Mouse (Mus musculus): ENCODE data around the gene Cwc22. TPM values are rescaled to one million over a fixed set of nuclear protein-coding genes. Genes with fewer than 3 reads are reported as not detected.

Gene Cwc22
- polyA plus RNA-seq (2012; ENCODE audit: low replicate concordance) = 14.9 and 15.1 TPM in 2 replicates

DNA sequence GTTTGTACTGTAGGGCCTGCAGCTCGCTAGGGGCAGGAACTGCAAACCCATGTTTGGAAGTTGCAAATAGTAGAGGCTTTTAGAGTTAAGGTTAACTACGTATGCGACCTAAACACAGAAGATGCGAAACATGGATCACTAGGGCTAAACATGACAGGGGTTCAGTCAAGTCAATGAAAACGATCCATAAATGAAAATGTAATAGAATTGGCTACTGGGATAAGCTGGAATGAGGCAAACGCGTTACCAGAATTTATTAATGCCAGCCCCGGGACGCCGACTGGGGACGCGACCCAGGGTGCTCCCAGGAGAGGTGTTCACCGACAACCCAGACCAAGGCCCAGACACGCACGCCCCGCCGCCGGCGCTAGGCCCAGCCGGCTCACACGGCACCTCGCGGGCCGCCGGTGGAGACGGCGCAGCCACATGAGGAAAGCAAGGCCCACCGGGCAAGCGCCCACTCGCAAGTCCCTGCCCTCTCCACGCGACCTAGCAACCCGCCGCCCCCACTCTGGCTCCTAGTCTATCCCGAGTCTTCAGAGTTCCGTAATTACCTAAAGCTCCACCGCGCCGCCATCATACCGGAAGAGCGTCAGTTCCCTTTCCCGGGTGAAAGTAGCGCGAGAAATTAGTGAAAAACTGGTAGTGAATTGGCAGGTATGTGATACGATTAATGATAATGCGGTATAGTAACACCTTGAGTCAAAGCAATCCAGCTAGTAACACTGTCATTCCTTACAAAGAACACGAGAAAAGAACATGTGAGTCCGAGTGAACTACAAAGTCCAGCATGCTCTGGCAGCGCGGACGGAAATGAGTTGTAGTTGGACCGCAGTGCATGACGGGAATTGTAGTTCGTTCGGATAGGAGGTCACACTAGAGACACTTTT lies at the start of gene Cwc22:
TSS of gene Cwc22 (minus strand) at position 780 of the 890 bp plus-strand sequence.

Other genes with a start within 250 kb of the Cwc22 start
- gene Zfp385b, start 126.7 kb downstream of the Cwc22 start, polyA plus RNA-seq (2012; ENCODE audit: low replicate concordance) = 0.04 TPM in 1 of 2 replicates, not detected in the other